Mouse (Mus musculus): ENCODE data around the gene Wnt2b. TPM values are rescaled to one million over a fixed set of nuclear protein-coding genes. Genes with fewer than 3 reads are reported as not detected.

Gene Wnt2b
- polyA plus RNA-seq, 1 experiment from 2014 or later: 1.9 TPM

- H3K36me3 ChIP-seq: no peaks in the 10 kb centered on the region
- no peak for ATAC-seq (ENCODE audit: low FRiP score)
- peak overlapping the region; percentile 57; the same call in 1 of the 2 replicates for H3K4me3 ChIP-seq
- H3K27me3 ChIP-seq: peaks cover 70% of the 10 kb centered on the region
- H3K4me1 ChIP-seq: peaks cover 25% of the 10 kb centered on the region
- H3K9me3 ChIP-seq (replicated peaks): no peaks in the 10 kb centered on the region
- no peak overlapping the region for H3K27ac ChIP-seq
- no peak overlapping the region for H3K9ac ChIP-seq
- WGBS: 10% methylated on average over 19 of the region's 19 CpGs
- H3K4me2 ChIP-seq (replicated peaks): 0 out of 2 replicates have a peak overlapping the region, but pooled peaks have one; percentile 79
Measured at GRCm38 (mm10) chr3:104960026-104961000, 1.4 kb downstream of the Wnt2b start.

- Histone ChIP-seq H3K9me3 (replicated peaks) (no peaks in the 10 kb centered on the region), H3K4me2 (replicated peaks) (no peak overlapping the region), H3K27me3 (peaks cover 30% of the 10 kb centered on the region), H3K27ac (no peak overlapping the region), H3K4me3 (no peak overlapping the region), H3K9ac (no peak overlapping the region), H3K36me3 (peaks cover 15% of the 10 kb centered on the region), H3K4me1 (peaks cover 4% of the 10 kb centered on the region)
- 81% methylated on average over 6 of the region's 6 CpGs for WGBS
- ATAC-seq (ENCODE audit: low FRiP score): no peak
Measured at GRCm38 (mm10) chr3:104956131-104956581, 5.6 kb downstream of the Wnt2b start.

- Histone ChIP-seq H3K9ac (no peak overlapping the region), H3K4me2 (replicated peaks) (no peak overlapping the region), H3K4me3 (no peak overlapping the region), H3K27me3 (peaks cover 14% of the 10 kb centered on the region), H3K36me3 (peaks cover 18% of the 10 kb centered on the region), H3K4me1 (no peaks in the 10 kb centered on the region), H3K9me3 (replicated peaks) (no peaks in the 10 kb centered on the region), H3K27ac (no peak overlapping the region)
- no peak for ATAC-seq (ENCODE audit: low FRiP score)
- WGBS: 97% methylated on average over 15 of the region's 15 CpGs
Measured at GRCm38 (mm10) chr3:104954551-104954950, 7.2 kb downstream of the Wnt2b start.

- WGBS: 97% methylated on average over 3 of the region's 3 CpGs
Measured at GRCm38 (mm10) chr3:104954137-104954536, 7.6 kb downstream of the Wnt2b start.

GRCm38 (mm10) chr3:104952891-104953670, 8.6 kb downstream of the Wnt2b start:
- no peak for ATAC-seq (ENCODE audit: low FRiP score)
- Histone ChIP-seq H3K36me3 (peaks cover 18% of the 10 kb centered on the region), H3K27me3 (no peaks in the 10 kb centered on the region), H3K27ac (no peak overlapping the region), H3K4me1 (no peaks in the 10 kb centered on the region), H3K9ac (no peak overlapping the region), H3K9me3 (replicated peaks) (no peaks in the 10 kb centered on the region), H3K4me2 (replicated peaks) (no peak overlapping the region), H3K4me3 (no peak overlapping the region)
- WGBS: 91% methylated on average over 22 of the region's 23 CpGs

More at GRCm38 (mm10) chr3:104954137-104954536, 7.6 kb downstream of the Wnt2b start:
- ATAC-seq (ENCODE audit: low FRiP score): no peak
- Histone ChIP-seq H3K27me3 (peaks cover 9% of the 10 kb centered on the region), H3K36me3 (peaks cover 18% of the 10 kb centered on the region), H3K4me2 (replicated peaks) (no peak overlapping the region), H3K4me3 (no peak overlapping the region), H3K9ac (no peak overlapping the region), H3K4me1 (no peaks in the 10 kb centered on the region), H3K9me3 (replicated peaks) (no peaks in the 10 kb centered on the region), H3K27ac (no peak overlapping the region)

- Histone ChIP-seq H3K4me2 (replicated peaks) (no peak overlapping the region), H3K27me3 (no peaks in the 10 kb centered on the region), H3K9ac (no peak overlapping the region), H3K9me3 (replicated peaks) (no peaks in the 10 kb centered on the region), H3K36me3 (peaks cover 37% of the 10 kb centered on the region), H3K4me3 (no peak overlapping the region), H3K4me1 (no peaks in the 10 kb centered on the region), H3K27ac (no peak overlapping the region)
- no peak for ATAC-seq (ENCODE audit: low FRiP score)
- 95% methylated on average over 12 of the region's 12 CpGs for WGBS
Measured at GRCm38 (mm10) chr3:104950926-104951325, 10.8 kb downstream of the Wnt2b start.

- Histone ChIP-seq H3K4me3 (no peak overlapping the region), H3K9ac (no peak overlapping the region), H3K4me1 (peaks cover 13% of the 10 kb centered on the region), H3K36me3 (peaks cover 19% of the 10 kb centered on the region), H3K27ac (no peak overlapping the region), H3K4me2 (replicated peaks) (no peak overlapping the region), H3K27me3 (no peaks in the 10 kb centered on the region), H3K9me3 (replicated peaks) (no peaks in the 10 kb centered on the region)
- WGBS: 83% methylated on average over 9 of the region's 9 CpGs
- no peak for ATAC-seq (ENCODE audit: low FRiP score)
Measured at GRCm38 (mm10) chr3:104944894-104945293, 16.8 kb downstream of the Wnt2b start.

GRCm38 (mm10) chr3:104943333-104943732, 18.4 kb downstream of the Wnt2b start:
- no peak overlapping the region for H3K4me2 ChIP-seq (replicated peaks)
- H3K9ac ChIP-seq: no peak overlapping the region
- H3K9me3 ChIP-seq (replicated peaks): no peaks in the 10 kb centered on the region
- WGBS: 37% methylated on average over 8 of the region's 8 CpGs
- peak overlapping the region; percentile 41; the same call in 1 of the 2 replicates for H3K27ac ChIP-seq
- H3K27me3 ChIP-seq: no peaks in the 10 kb centered on the region
- H3K4me1 ChIP-seq: peaks cover 13% of the 10 kb centered on the region
- ATAC-seq (ENCODE audit: low FRiP score): no peak
- H3K4me3 ChIP-seq: no peak overlapping the region
- H3K36me3 ChIP-seq: peaks cover 22% of the 10 kb centered on the region

GRCm38 (mm10) chr3:104942682-104943081, 19.0 kb downstream of the Wnt2b start:
- ATAC-seq (ENCODE audit: low FRiP score): no peak
- Histone ChIP-seq H3K36me3 (peaks cover 20% of the 10 kb centered on the region), H3K4me3 (no peak overlapping the region), H3K27ac (no peak overlapping the region), H3K27me3 (no peaks in the 10 kb centered on the region), H3K4me1 (peaks cover 13% of the 10 kb centered on the region), H3K4me2 (replicated peaks) (no peak overlapping the region), H3K9me3 (replicated peaks) (no peaks in the 10 kb centered on the region), H3K9ac (no peak overlapping the region)
- WGBS: 55% methylated on average over 5 of the region's 5 CpGs

GRCm38 (mm10) chr3:104940691-104941090, 21.0 kb downstream of the Wnt2b start:
- ATAC-seq (ENCODE audit: low FRiP score): no peak
- H3K4me2 ChIP-seq (replicated peaks): no peak overlapping the region
- H3K4me3 ChIP-seq: no peak overlapping the region
- H3K4me1 ChIP-seq: peaks cover 13% of the 10 kb centered on the region
- WGBS: 37% methylated on average over 6 of the region's 6 CpGs
- no peak overlapping the region for H3K27ac ChIP-seq
- no peak overlapping the region for H3K9ac ChIP-seq
- H3K9me3 ChIP-seq (replicated peaks): no peaks in the 10 kb centered on the region
- no peaks in the 10 kb centered on the region for H3K27me3 ChIP-seq
- H3K36me3 ChIP-seq: peaks cover 4% of the 10 kb centered on the region; the same call in 1 of the 2 replicates

GRCm38 (mm10) chr3:104938327-104938726, 23.4 kb downstream of the Wnt2b start:
- Histone ChIP-seq H3K36me3 (0 out of 2 replicates have a peak, but pooled peaks cover 6% of the 10 kb centered on the region), H3K9me3 (replicated peaks) (no peaks in the 10 kb centered on the region), H3K9ac (no peak overlapping the region), H3K27me3 (no peaks in the 10 kb centered on the region), H3K4me1 (peaks cover 9% of the 10 kb centered on the region), H3K27ac (no peak overlapping the region), H3K4me2 (replicated peaks) (no peak overlapping the region), H3K4me3 (no peak overlapping the region)
- WGBS: 45% methylated on average over 4 of the region's 4 CpGs
- no peak for ATAC-seq (ENCODE audit: low FRiP score)

GRCm38 (mm10) chr3:104937728-104938305, 23.9 kb downstream of the Wnt2b start:
- Histone ChIP-seq H3K27ac (no peak overlapping the region), H3K27me3 (no peaks in the 10 kb centered on the region), H3K9ac (no peak overlapping the region), H3K9me3 (replicated peaks) (no peaks in the 10 kb centered on the region), H3K4me2 (replicated peaks) (no peak overlapping the region), H3K4me1 (peaks cover 4% of the 10 kb centered on the region), H3K4me3 (no peak overlapping the region), H3K36me3 (0 out of 2 replicates have a peak, but pooled peaks cover 6% of the 10 kb centered on the region)
- no peak for ATAC-seq (ENCODE audit: low FRiP score)
- WGBS: 87% methylated on average over 2 of the region's 2 CpGs

Data from hindbrain, embryonic 12.5 days (tissue).